8 mouse cellular contexts compared by ENCODE assay signal in the genomic region with DNA sequence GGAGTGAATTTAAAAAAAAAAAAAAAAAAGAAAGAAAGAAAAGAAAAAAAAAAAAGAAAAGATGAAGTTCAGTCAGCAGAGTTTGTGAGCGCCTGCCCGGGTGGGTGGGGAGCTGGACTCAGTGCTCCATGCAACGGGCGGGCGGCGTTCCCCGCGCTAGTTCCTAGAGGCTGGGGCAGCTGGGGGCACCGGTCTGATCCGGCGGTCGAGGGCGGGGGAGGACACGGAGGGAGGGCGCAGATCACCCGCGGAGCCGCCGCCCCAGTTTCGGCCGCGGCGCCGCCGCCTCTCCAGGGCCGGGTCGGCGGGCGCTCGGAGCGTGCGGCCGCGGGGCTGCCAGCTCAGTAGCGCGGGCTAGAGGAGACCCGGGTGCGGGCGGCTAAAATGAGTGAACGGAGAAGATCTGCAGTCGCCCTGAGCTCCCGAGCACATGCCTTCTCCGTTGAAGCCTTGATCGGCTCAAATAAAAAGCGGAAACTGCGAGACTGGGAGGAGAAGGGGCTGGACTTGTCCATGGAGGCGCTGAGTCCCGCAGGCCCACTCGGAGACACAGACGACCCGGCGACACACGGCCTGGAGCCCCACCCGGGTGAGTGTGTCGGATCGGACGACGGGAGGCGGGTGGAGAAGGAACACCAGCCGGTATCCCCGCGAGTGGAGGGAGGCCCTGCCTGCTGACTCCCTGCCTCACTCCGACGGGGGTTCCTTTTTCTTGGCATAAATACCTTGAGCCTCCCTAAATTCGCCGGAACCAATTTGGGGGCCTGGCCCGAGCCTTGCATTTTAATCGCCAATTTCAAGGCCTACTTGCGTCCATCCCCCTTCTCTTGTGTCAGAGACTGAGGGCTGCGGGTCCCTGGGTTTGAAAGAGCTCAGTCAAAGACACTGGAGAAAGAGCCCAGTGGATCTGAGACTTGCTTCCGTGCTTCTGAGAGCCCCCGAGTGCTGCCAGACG. TPM values are rescaled to one million over a fixed set of nuclear protein-coding genes. Genes with fewer than 3 reads are reported as not detected.
A peak's percentile ranks its signal among the peaks of the same experiment; 100 is the strongest.
DNase-seq lines count a peak whose midpoint lies in the region; ATAC-seq and TF ChIP-seq lines count a peak whose summit lies in the region.

No protein-coding gene starts in this region.

- DNase-seq in right cerebral cortex, postnatal 25 days = peak; percentile 54
- DNase-seq in right cerebral cortex, postnatal 36 days (ENCODE audit: low spot score in 2 of 2) = no peak
- DNase-seq in embryo, embryonic 10 days (ENCODE audit: low spot score) = peak; percentile 60
- DNase-seq in limb, embryonic 11.5 days (ENCODE audit: low spot score) = peak; percentile 77
- DNase-seq in midbrain, postnatal 0 days (ENCODE audit: low spot score) = no peak
- DNase-seq in frontal cortex, postnatal 36 days (ENCODE audit: low spot score in 2 of 2) = no peak
- no peak for DNase-seq in right cerebral cortex, postnatal 4 days

- H3K36me3 ChIP-seq in heart, embryonic 12.5 days = no peaks in the 10 kb centered on the region
- no peaks in the 10 kb centered on the region for H3K36me3 ChIP-seq in limb, embryonic 11.5 days (ENCODE audit: control insufficient read depth, insufficient read depth, low read length)
- no peaks in the 10 kb centered on the region for H3K36me3 ChIP-seq in midbrain, postnatal 0 days (ENCODE audit: insufficient read depth, low read length)

- WGBS in heart, embryonic 12.5 days = under 1% methylated on average over 73 of the region's 73 CpGs
- WGBS in limb, embryonic 11.5 days = under 1% methylated on average over 73 of the region's 73 CpGs
- WGBS in midbrain, postnatal 0 days = under 1% methylated on average over 69 of the region's 73 CpGs

- H3K27me3 ChIP-seq in heart, embryonic 12.5 days (replicated peaks) = peaks cover 87% of the 10 kb centered on the region
- H3K27me3 ChIP-seq in limb, embryonic 11.5 days (ENCODE audit: control insufficient read depth, insufficient read depth, low read length) = 0 out of 2 replicates have a peak, but pooled peaks cover 5% of the 10 kb centered on the region
- H3K27me3 ChIP-seq in midbrain, postnatal 0 days (ENCODE audit: insufficient read depth, low read length) = peaks cover 87% of the 10 kb centered on the region

- H3K4me2 ChIP-seq in heart, embryonic 12.5 days = peak overlapping the region; percentile 96
- H3K4me2 ChIP-seq in limb, embryonic 11.5 days (ENCODE audit: low read depth, severe bottlenecking) = peak overlapping the region; percentile 88
- peak overlapping the region; percentile 41 for H3K4me2 ChIP-seq in midbrain, postnatal 0 days (ENCODE audit: low read depth, low read length, poor library complexity, severe bottlenecking)

- peak; percentile 22 for ATAC-seq in heart, embryonic 12.5 days (ENCODE audit: insufficient number of reproducible peaks, low FRiP score)
- ATAC-seq in limb, embryonic 11.5 days (ENCODE audit: insufficient number of reproducible peaks, low FRiP score, low TSS enrichment, low read depth) = 0 out of 2 replicates have a peak, but pooled peaks have one; percentile 2
- ATAC-seq in midbrain, postnatal 0 days (ENCODE audit: low FRiP score) = peak; percentile 44; the same call in 1 of the 2 replicates

- peak overlapping the region; percentile 52; the same call in 1 of the 2 replicates for H3K9ac ChIP-seq in heart, embryonic 12.5 days
- peak overlapping the region; percentile 100 for H3K9ac ChIP-seq in limb, embryonic 11.5 days (ENCODE audit: low read length)
- H3K9ac ChIP-seq in midbrain, postnatal 0 days (replicated peaks; ENCODE audit: low read length, poor library complexity, severe bottlenecking) = no peak overlapping the region

- 0 out of 2 replicates have a peak, but pooled peaks cover 3% of the 10 kb centered on the region for H3K9me3 ChIP-seq in heart, embryonic 12.5 days (replicated peaks)
- no peaks in the 10 kb centered on the region for H3K9me3 ChIP-seq in limb, embryonic 11.5 days (ENCODE audit: control insufficient read depth, low read length)
- no peaks in the 10 kb centered on the region for H3K9me3 ChIP-seq in midbrain, postnatal 0 days (ENCODE audit: low read length)

- peak overlapping the region; percentile 57 for H3K4me3 ChIP-seq in heart, embryonic 12.5 days
- H3K4me3 ChIP-seq in limb, embryonic 11.5 days (ENCODE audit: low read depth, low read length) = peak overlapping the region; percentile 92
- peak overlapping the region; percentile 25; the same call in 1 of the 2 replicates for H3K4me3 ChIP-seq in midbrain, postnatal 0 days (ENCODE audit: low read depth, low read length)

- TF ChIP-seq CTCF in midbrain, postnatal 0 days (IDR thresholded peaks at IDR 0.05) = no peak

- no peak overlapping the region for H3K27ac ChIP-seq in heart, embryonic 12.5 days (ENCODE audit: poor library complexity, severe bottlenecking)
- peak overlapping the region; percentile 100 for H3K27ac ChIP-seq in limb, embryonic 11.5 days (replicated peaks; ENCODE audit: low read depth, low read length)
- no peak overlapping the region for H3K27ac ChIP-seq in midbrain, postnatal 0 days (ENCODE audit: low read depth, low read length)

- peaks cover 17% of the 10 kb centered on the region; the same call in 1 of the 2 replicates for H3K4me1 ChIP-seq in heart, embryonic 12.5 days (replicated peaks)
- H3K4me1 ChIP-seq in limb, embryonic 11.5 days (ENCODE audit: control insufficient read depth, insufficient read depth, low read length) = peaks cover 25% of the 10 kb centered on the region; the same call in 1 of the 2 replicates
- H3K4me1 ChIP-seq in midbrain, postnatal 0 days (ENCODE audit: insufficient read depth, low read length) = no peaks in the 10 kb centered on the region

RNA-seq across cellular contexts. Expression of gene Tbx15, which starts 13.6 kb away (rescaled TPM):
- 0.08 and 0.11 TPM in 2 replicates for polyA plus RNA-seq in heart, embryonic 12.5 days (2016; fragmentation: Nextera tagmentation; extraction: Ambion mirVana)
- 50.7 and 55.2 TPM in 2 replicates for polyA plus RNA-seq in limb, embryonic 11.5 days (2014; fragmentation: Nextera tagmentation; extraction: Ambion mirVana)
- 1.3 and 13.1 TPM in 2 replicates for total RNA-seq in midbrain, postnatal 0 days (2014; rRNA removed)
- 0.59 and 0.91 TPM in 2 replicates for polyA plus RNA-seq in midbrain, postnatal 0 days (2015; fragmentation: Nextera tagmentation; extraction: Ambion mirVana)

Comparison
In these comparisons a context has a peak if more than half of its experiments do, and no peak if none do; other contexts are left out.
1. DNase-seq: peak in right cerebral cortex, postnatal 25 days (single experiment), embryo, embryonic 10 days (single experiment) and limb, embryonic 11.5 days (single experiment); none in right cerebral cortex, postnatal 36 days (0 of 2), midbrain, postnatal 0 days (single experiment), frontal cortex, postnatal 36 days (0 of 2) and right cerebral cortex, postnatal 4 days (single experiment).
2. H3K4me2 ChIP-seq: peak in every context shown above with its lines; median percentile 96 in heart, embryonic 12.5 days; 88 in limb, embryonic 11.5 days; 41 in midbrain, postnatal 0 days.
3. H3K4me3 ChIP-seq: peak in every context shown above with its lines; median percentile 92 in limb, embryonic 11.5 days; 57 in heart, embryonic 12.5 days; 25 in midbrain, postnatal 0 days.
4. RNA of gene Tbx15, which starts 13.6 kb away (polyA plus RNA-seq): 50.7 to 55.2 TPM in limb, embryonic 11.5 days; 0.59 to 0.91 TPM in midbrain, postnatal 0 days and 0.08 to 0.11 TPM in heart, embryonic 12.5 days; every median in the first group is over 10 times any median in the second.
5. Peak in every context shown above with its lines, with median percentiles within 50 percentile points of each other: ATAC-seq.